Mouse (Mus musculus) brain, adult 2 months (tissue): ENCODE results near the gene Olfr1156.

Experiments
- DNase-seq: peaks from one replicate; pipeline ENCODE4 v3.0.0; 2011; ENCODE audit warnings: low read depth, low spot score

Olfr1156 gene

GRCm38 (mm10) chr2:87953000-87953399 lies at the start of gene Olfr1156:
Gene Olfr1156 (minus strand): TSS chr2:87953100.
- DNase-seq = no peak

- no peak for DNase-seq
These were observed 36.9 kb upstream of the Olfr1156 start, which contains the start of gene Olfr1158 for GRCm38 (mm10) chr2:87989813-87990212. Gene Olfr1158 (plus strand): TSS chr2:87990113.

GRCm38 (mm10) chr2:87974563-87974962 lies 21.7 kb upstream of the Olfr1156 start, which contains the start of gene Olfr74:
Gene Olfr74 (minus strand): TSS chr2:87974663.
- no peak for DNase-seq

GRCm38 (mm10) chr2:87968199-87968598 lies 15.3 kb upstream of the Olfr1156 start, which contains the start of gene Olfr1157:
Gene Olfr1157 (minus strand): TSS chr2:87968299.
- DNase-seq = no peak

GRCm38 (mm10) chr2:87945037-87945436 lies 7.9 kb downstream of the Olfr1156 start, which contains the start of gene Olfr1155:
Gene Olfr1155 (minus strand): TSS chr2:87945137.
- DNase-seq = no peak

- DNase-seq = no peak
These were observed 47.8 kb downstream of the Olfr1156 start, which contains the start of gene Olfr1154 for GRCm38 (mm10) chr2:87905066-87905465. Gene Olfr1154 (minus strand): TSS chr2:87905166.
